Mouse (Mus musculus): ENCODE results near the gene Slc35f4. TPM values are rescaled to one million over a fixed set of nuclear protein-coding genes. Genes with fewer than 3 reads are reported as not detected.
"Not testable (repeated sequence)": the region's sequence is repeated elsewhere in the genome, so short reads cannot be mapped to it uniquely, and the experiment has no call there.

The Slc35f4 gene
- total and polyA plus RNA-seq, 3 experiments = 0.44 TPM; not detected in 2

- no peak for TF ChIP-seq CTCF (IDR thresholded peaks at IDR 0.05; ENCODE audit: low read depth, low read length)
- no peak for TF ChIP-seq GATA1 (IDR thresholded peaks at IDR 0.05; ENCODE audit: borderline replicate concordance, low read length)
- TF ChIP-seq TAL1 (conservative IDR thresholded peaks at IDR 0.05; ENCODE audit: low read depth, low read length) = no peak
- TF ChIP-seq POLR2AphosphoS5 (IDR thresholded peaks at IDR 0.05; ENCODE audit: insufficient replicate concordance, low read depth, low read length) = no peak
- no peak for TF ChIP-seq GATA2 (IDR thresholded peaks at IDR 0.05; ENCODE audit: borderline replicate concordance, low read depth, low read length)
- no peaks in the 10 kb centered on the region for H3K27me3 ChIP-seq (ENCODE audit: insufficient read depth, low read length)
- DNase-seq (ENCODE audit: low spot score) (no peak), ATAC-seq (ENCODE audit: extremely low read depth, insufficient number of reproducible peaks, low FRiP score, poor library complexity, severe bottlenecking) (no peak)
- H3K4me1 ChIP-seq (ENCODE audit: insufficient read depth, low read depth, low read length) = no peaks in the 10 kb centered on the region
- no peaks in the 10 kb centered on the region for H3K9me3 ChIP-seq (replicated peaks)
- no peaks in the 10 kb centered on the region for H3K36me3 ChIP-seq (replicated peaks)
- H3K4me3 ChIP-seq (ENCODE audit: low read depth, low read length) = no peak overlapping the region
Measured at GRCm38 (mm10) chr14:49290029-49290745, 235.7 kb downstream of the Slc35f4 start.

GRCm38 (mm10) chr14:49283784-49284655, 241.8 kb downstream of the Slc35f4 start:
- ATAC-seq (ENCODE audit: extremely low read depth, insufficient number of reproducible peaks, low FRiP score, poor library complexity, severe bottlenecking) = no peak
- no peak for TF ChIP-seq TAL1 (conservative IDR thresholded peaks at IDR 0.05; ENCODE audit: low read depth, low read length)
- no peak for TF ChIP-seq GATA1 (IDR thresholded peaks at IDR 0.05; ENCODE audit: borderline replicate concordance, low read length)
- no peak for TF ChIP-seq GATA2 (IDR thresholded peaks at IDR 0.05; ENCODE audit: borderline replicate concordance, low read depth, low read length)
- TF ChIP-seq POLR2AphosphoS5 (IDR thresholded peaks at IDR 0.05; ENCODE audit: insufficient replicate concordance, low read depth, low read length) = no peak
- TF ChIP-seq CTCF (IDR thresholded peaks at IDR 0.05; ENCODE audit: low read depth, low read length) = no peak
- Histone ChIP-seq H3K4me3 (ENCODE audit: low read depth, low read length) (no peak overlapping the region), H3K27me3 (ENCODE audit: insufficient read depth, low read length) (no peaks in the 10 kb centered on the region), H3K36me3 (replicated peaks) (no peaks in the 10 kb centered on the region), H3K4me1 (ENCODE audit: insufficient read depth, low read depth, low read length) (no peaks in the 10 kb centered on the region), H3K9me3 (replicated peaks) (no peaks in the 10 kb centered on the region)
- no peak for DNase-seq (ENCODE audit: low spot score)

GRCm38 (mm10) chr14:49278880-49279279, 247.0 kb downstream of the Slc35f4 start:
- Histone ChIP-seq H3K4me1 (ENCODE audit: insufficient read depth, low read depth, low read length) (no peaks in the 10 kb centered on the region), H3K36me3 (replicated peaks) (no peaks in the 10 kb centered on the region), H3K27me3 (ENCODE audit: insufficient read depth, low read length) (peaks cover 5% of the 10 kb centered on the region; the same call in 1 of the 2 replicates), H3K4me3 (ENCODE audit: low read depth, low read length) (no peak overlapping the region), H3K9me3 (replicated peaks) (no peaks in the 10 kb centered on the region)
- ATAC-seq (ENCODE audit: extremely low read depth, insufficient number of reproducible peaks, low FRiP score, poor library complexity, severe bottlenecking) (no peak), DNase-seq (ENCODE audit: low spot score) (no peak)
- TF ChIP-seq TAL1 (conservative IDR thresholded peaks at IDR 0.05; ENCODE audit: low read depth, low read length) = no peak
- no peak for TF ChIP-seq CTCF (IDR thresholded peaks at IDR 0.05; ENCODE audit: low read depth, low read length)
- no peak for TF ChIP-seq GATA1 (IDR thresholded peaks at IDR 0.05; ENCODE audit: borderline replicate concordance, low read length)
- TF ChIP-seq GATA2 (IDR thresholded peaks at IDR 0.05; ENCODE audit: borderline replicate concordance, low read depth, low read length) = no peak
- no peak for TF ChIP-seq POLR2AphosphoS5 (IDR thresholded peaks at IDR 0.05; ENCODE audit: insufficient replicate concordance, low read depth, low read length)

- DNase-seq (ENCODE audit: low spot score); H3K36me3 ChIP-seq (replicated peaks); ATAC-seq (ENCODE audit: extremely low read depth, insufficient number of reproducible peaks, low FRiP score, poor library complexity, severe bottlenecking); H3K4me1 ChIP-seq (ENCODE audit: insufficient read depth, low read depth, low read length); H3K27me3 ChIP-seq (ENCODE audit: insufficient read depth, low read length); H3K9me3 ChIP-seq (replicated peaks); H3K4me3 ChIP-seq (ENCODE audit: low read depth, low read length): not testable (repeated sequence)
Measured at GRCm38 (mm10) chr14:49278479-49278878, 247.4 kb downstream of the Slc35f4 start.

GRCm38 (mm10) chr14:49277642-49278041, 248.2 kb downstream of the Slc35f4 start:
- H3K9me3 ChIP-seq (replicated peaks) = no peaks in the 10 kb centered on the region
- no peaks in the 10 kb centered on the region for H3K36me3 ChIP-seq (replicated peaks)
- peaks cover 5% of the 10 kb centered on the region; the same call in 1 of the 2 replicates for H3K27me3 ChIP-seq (ENCODE audit: insufficient read depth, low read length)
- H3K4me1 ChIP-seq (ENCODE audit: insufficient read depth, low read depth, low read length) = no peaks in the 10 kb centered on the region
- ATAC-seq (ENCODE audit: extremely low read depth, insufficient number of reproducible peaks, low FRiP score, poor library complexity, severe bottlenecking) (no peak), DNase-seq (ENCODE audit: low spot score) (no peak)
- no peak overlapping the region for H3K4me3 ChIP-seq (ENCODE audit: low read depth, low read length)
- TF ChIP-seq GATA1 (IDR thresholded peaks at IDR 0.05; ENCODE audit: borderline replicate concordance, low read length) (no peak), GATA2 (IDR thresholded peaks at IDR 0.05; ENCODE audit: borderline replicate concordance, low read depth, low read length) (no peak), POLR2AphosphoS5 (IDR thresholded peaks at IDR 0.05; ENCODE audit: insufficient replicate concordance, low read depth, low read length) (no peak), CTCF (IDR thresholded peaks at IDR 0.05; ENCODE audit: low read depth, low read length) (no peak), TAL1 (conservative IDR thresholded peaks at IDR 0.05; ENCODE audit: low read depth, low read length) (no peak)

GRCm38 (mm10) chr14:49275376-49275775, 250.5 kb downstream of the Slc35f4 start:
- DNase-seq (ENCODE audit: low spot score) (no peak), ATAC-seq (ENCODE audit: extremely low read depth, insufficient number of reproducible peaks, low FRiP score, poor library complexity, severe bottlenecking) (no peak)
- TF ChIP-seq POLR2AphosphoS5 (IDR thresholded peaks at IDR 0.05; ENCODE audit: insufficient replicate concordance, low read depth, low read length) = no peak
- peaks cover 5% of the 10 kb centered on the region; the same call in 1 of the 2 replicates for H3K27me3 ChIP-seq (ENCODE audit: insufficient read depth, low read length)
- H3K36me3 ChIP-seq (replicated peaks) = no peaks in the 10 kb centered on the region
- H3K9me3 ChIP-seq (replicated peaks) = no peaks in the 10 kb centered on the region
- H3K4me1 ChIP-seq (ENCODE audit: insufficient read depth, low read depth, low read length) = no peaks in the 10 kb centered on the region
- no peak overlapping the region for H3K4me3 ChIP-seq (ENCODE audit: low read depth, low read length)
